Mouse (Mus musculus): ENCODE measurements around the gene Ppie.

DNA sequence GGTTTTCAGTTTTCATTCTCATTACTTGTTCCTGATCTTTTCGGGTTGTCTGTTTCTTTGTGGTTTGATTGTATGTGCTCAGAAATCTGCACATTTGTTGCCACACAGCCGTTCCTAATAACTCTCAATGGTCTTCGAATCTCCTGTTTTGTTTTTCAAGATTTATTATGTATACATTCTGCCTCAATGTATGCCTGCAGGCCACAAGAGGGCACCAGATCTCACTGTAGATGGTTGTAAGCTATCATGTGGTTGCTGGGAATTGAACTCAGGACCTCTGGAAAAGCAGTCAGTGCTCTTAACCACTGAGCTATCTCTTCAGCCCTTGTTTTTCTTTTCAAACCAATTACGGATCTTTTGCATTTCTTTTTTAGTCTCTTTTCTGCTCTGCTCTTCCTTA lies 53.4 kb downstream of the Ppie start:
- TF ChIP-seq CTCF (IDR thresholded peaks at IDR 0.05; ENCODE audit: low read depth) (peak; percentile 43), EP300 (optimal IDR thresholded peaks at IDR 0.05) (no peak)
